Mouse (Mus musculus): ENCODE data around the gene 1700067K01Rik. TPM values are rescaled to one million over a fixed set of nuclear protein-coding genes. Genes with fewer than 3 reads are reported as not detected.

The 1700067K01Rik gene
- total RNA-seq (2021), result under 1 TPM in 1 of 2 experiments, not detected in 1; 0.59 TPM

GRCm38 (mm10) chr8:84001281-84002000, at the start of gene 1700067K01Rik:
1700067K01Rik (plus strand) TSS chr8:84001502.
- DNase-seq (ENCODE audit: low spot score in 2 of 2), result no peak
- intact Hi-C loops (cut with DNase I), result no loop called here

GRCm38 (mm10) chr8:83954749-83955105, 46.6 kb upstream of the 1700067K01Rik start:
- no peak for DNase-seq (ENCODE audit: low spot score in 2 of 2)
- intact Hi-C loops (cut with DNase I), result loop anchor here (1.0 to 10.0 kb wide), 4 partner anchors 18 to 230 kb away; partner anchors contain the start of gene Prkaca

DNA sequence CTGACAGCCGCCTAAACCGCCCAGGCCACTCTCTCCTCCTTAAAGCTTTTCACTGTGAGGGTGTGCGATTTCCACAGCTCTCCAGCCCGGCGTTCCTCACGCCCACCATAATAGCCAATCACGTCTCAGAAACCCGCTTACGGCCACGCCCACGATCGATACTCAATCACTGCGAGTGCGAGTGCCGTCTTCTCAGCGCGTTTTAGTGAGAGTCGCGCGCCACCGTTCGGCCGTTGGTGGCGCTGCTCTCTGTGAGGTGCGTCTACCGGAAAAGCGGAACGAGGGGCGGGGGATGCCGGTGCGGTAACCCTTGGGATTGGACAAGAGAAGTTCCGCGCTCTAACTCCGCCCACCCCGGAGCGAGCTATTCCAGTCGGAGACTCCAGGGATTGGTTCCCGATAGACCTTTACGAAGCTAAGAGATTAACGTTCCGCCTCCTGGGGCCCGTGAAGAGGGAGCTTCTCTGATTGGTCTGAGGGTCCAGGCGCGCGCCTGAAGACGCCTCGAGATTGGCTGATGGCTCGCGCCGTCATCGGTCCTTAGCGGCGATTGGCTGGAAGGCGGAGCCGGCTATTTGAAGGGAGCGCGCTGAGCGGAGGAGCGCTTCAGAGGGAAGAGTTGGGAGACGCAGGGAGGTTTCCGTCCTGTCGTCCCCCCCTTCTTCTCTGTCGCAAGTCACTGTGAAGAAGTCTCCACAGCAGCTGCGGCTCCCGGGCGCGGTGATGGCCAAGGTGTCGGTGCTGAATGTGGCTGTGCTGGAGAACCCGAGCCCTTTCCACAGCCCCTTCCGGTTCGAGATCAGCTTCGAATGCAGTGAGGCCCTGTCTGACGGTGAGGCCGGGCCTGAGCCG, 46.0 kb upstream of the 1700067K01Rik start, which contains the start of the genes Gm10644 and Asf1b:
TSS of gene Gm10644 (minus strand) at position 100 of the 852 bp plus-strand sequence.
TSS of gene Asf1b (plus strand) at position 402 of the 852 bp plus-strand sequence.
- intact Hi-C loops (cut with DNase I), result loop anchor here (1.0 to 10.0 kb wide), 4 partner anchors 17 to 231 kb away; partner anchors contain the start of gene Prkaca
- DNase-seq (ENCODE audit: low spot score in 2 of 2), result peak; percentile 97

- DNase-seq (ENCODE audit: low spot score in 2 of 2), result no peak
- intact Hi-C loops (cut with DNase I), result loop anchor here (1.0 to 10.0 kb wide), 4 partner anchors 16 to 231 kb away; partner anchors contain the start of gene Prkaca
Measured at GRCm38 (mm10) chr8:83955958-83956218, 45.4 kb upstream of the 1700067K01Rik start.

DNA sequence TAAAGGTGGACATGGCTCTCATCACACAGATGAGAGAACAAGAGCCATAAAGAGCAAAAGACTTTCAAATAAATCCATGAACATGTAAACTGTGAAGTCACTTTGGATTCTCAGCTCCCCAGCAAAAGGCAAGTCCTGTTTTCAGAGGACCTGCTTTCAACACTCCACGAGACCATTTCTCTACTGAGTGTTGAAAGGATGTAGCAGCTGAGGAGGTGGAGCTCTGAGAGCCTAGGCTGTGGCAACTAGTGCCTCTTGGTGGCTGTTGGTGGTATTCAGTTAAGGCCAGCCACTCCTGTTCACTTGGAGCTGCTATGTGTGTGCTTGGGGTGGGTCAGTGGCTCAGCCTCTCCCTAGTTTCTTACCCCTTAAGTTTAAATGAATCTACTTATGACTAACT, 44.5 kb upstream of the 1700067K01Rik start:
- intact Hi-C loops (cut with DNase I), result loop anchor here (10.0 kb wide), 1 partner anchor 232 kb away; no protein-coding TSS in a partner anchor
- DNase-seq (ENCODE audit: low spot score in 2 of 2), result no peak

- DNase-seq (ENCODE audit: low spot score in 2 of 2), result no peak
Measured at GRCm38 (mm10) chr8:83964015-83964765, 37.1 kb upstream of the 1700067K01Rik start.

GRCm38 (mm10) chr8:83967701-83968100, 33.6 kb upstream of the 1700067K01Rik start:
- intact Hi-C loops (cut with DNase I), result no loop called here
- no peak for DNase-seq (ENCODE audit: low spot score in 2 of 2)

More at GRCm38 (mm10) chr8:83964015-83964765, 37.1 kb upstream of the 1700067K01Rik start:
- intact Hi-C loops (cut with DNase I), result no loop called here

DNA sequence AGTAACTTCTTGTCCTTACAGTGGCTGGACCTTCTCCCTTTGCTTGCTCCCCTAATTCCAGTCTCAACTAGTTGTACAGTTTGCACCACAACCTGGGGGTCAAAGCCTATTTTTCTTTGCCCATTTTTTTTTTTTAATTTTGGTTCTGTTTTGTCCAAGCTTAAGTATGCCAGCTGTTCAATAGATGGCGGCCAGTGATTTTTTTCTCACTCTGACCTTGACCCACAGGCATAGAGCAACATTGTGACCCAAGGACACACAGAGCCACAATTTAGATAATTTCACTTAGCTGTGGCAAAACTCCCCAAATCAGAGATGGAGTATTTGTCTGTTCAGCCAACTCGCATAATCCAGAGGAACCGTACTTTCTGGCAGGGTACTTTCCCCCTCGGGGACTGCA, 30.2 kb upstream of the 1700067K01Rik start:
- intact Hi-C loops (cut with DNase I), result no loop called here

GRCm38 (mm10) chr8:83971661-83972060, 29.6 kb upstream of the 1700067K01Rik start:
- intact Hi-C loops (cut with DNase I), result loop anchor here (1.0 to 2.0 kb wide), 2 partner anchors 16 to 21 kb away; partner anchors contain the start of genes Asf1b and Gm10644

More for the DNA sequence above, 30.2 kb upstream of the 1700067K01Rik start:
- no peak for DNase-seq (ENCODE audit: low spot score in 2 of 2)

DNA sequence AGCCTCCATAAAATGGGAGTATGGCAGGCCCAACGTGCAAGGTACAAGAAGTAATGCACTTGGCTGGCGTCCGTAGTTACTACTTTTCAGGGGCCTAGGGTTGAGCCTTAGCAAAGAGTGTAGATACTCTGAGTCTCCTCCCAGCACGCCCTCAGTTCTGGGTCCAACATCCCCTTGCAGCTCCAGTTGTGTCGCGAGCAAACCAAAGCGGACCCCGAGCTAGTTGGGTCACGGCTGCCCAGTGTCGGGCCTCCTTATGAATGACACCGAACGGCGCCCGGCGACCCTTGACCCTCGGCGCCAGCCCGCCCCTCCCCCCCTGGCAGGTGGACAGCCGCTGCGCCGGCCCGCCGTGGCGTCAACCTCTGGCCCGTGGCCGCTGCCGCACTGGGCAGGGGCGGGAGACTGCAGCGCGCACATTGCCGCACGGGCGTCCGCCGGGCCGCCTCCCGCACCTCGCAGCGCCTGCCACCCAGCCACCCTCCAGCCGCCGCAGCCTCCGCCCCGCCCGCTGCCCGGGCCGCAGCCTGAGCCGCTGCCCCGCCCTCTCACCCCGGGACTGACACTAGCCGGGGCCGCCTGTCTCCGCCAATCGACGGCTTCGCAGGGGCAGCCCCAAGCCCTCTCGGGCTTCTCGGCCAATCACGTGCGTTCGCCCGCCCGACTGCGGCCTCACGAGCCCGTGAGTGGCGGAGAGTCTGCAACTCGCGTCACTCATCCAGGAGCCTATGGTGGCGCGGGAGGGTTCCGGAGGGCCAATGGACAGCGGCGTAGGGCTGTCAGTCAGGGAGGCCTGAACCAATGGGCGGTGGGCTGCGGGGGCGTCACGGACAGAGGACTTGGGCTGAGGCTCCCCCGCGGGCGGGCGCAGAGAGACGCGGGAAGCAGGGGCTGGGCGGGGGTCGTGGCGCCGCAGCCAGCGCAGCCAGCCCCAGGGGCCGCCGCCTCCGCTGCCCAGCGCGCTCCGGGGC, 28.9 kb upstream of the 1700067K01Rik start, which contains the start of gene Prkaca:
TSS of gene Prkaca (plus strand) at position 844 of the 971 bp plus-strand sequence.
- intact Hi-C loops (cut with DNase I), result loop anchor here (1.0 to 2.0 kb wide), 2 partner anchors 17 to 20 kb away; partner anchors contain the start of genes Asf1b and Gm10644
- peak; percentile 99 to 100 for DNase-seq (ENCODE audit: low spot score in 2 of 2)

More at GRCm38 (mm10) chr8:83971661-83972060, 29.6 kb upstream of the 1700067K01Rik start:
- DNase-seq (ENCODE audit: low spot score in 2 of 2), result no peak

DNA sequence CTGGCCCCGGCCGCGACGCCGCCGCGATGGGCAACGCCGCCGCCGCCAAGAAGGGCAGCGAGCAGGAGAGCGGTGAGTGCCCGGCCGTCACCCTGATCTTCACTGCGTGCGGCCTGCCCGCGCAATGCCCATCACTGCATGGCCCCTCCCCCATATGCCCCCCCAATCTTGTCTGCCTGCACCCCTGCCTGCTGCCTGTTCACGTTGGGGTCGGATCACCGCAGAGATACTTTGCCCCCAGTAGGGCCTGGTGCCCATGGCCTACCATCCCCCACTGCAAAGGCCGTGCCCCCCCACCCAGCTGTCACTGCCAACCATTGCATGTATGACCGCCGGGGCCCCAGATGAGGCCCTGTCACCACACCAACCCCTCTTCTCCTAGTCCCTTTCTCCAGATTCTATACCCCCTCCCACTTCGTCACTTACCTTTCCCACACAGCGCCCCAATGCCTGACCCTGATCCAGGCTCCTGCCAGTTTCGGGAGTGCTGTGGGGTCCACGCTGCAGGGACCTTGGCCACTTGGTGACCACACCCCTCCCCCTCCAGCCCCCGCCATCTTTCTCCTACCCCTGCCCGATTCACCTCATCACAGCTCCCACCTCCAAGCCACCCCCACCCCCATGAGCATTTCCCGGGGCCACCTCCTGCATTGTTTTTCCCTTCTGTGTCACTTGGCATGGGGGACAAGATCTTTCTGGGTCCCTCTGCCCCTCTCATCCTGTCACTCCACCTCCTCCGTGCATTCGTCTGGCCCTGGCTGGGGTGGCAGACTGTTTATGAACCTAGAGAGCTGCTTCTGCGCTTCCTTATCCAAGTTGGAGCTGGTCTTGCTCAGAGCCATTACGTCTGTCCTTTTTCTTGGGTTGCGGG, 27.9 kb upstream of the 1700067K01Rik start:
- no peak for DNase-seq (ENCODE audit: low spot score in 2 of 2)
- intact Hi-C loops (cut with DNase I), result loop anchor here (2.0 kb wide), 1 partner anchor 19 kb away; no protein-coding TSS in a partner anchor

DNA sequence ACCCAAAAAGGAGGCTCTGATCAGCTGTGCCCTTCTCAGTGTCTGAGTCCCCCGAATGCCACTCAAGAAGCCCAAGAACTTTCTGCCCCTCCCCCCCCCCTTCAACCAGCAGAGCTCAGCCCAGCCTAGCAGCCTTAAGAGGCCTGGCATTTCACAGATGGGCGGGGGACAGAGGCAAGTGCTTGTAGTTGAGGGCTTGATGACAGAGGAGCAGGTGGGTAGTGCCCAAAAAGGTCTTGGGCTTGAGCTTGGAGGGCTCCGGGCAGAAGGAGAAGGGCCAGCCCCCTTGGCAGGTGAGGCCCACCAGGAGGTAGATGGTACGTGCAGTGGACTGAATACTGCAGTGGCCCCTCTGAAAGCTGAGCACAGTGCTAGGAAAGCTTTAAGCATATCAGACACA, 26.8 kb upstream of the 1700067K01Rik start:
- no peak for DNase-seq (ENCODE audit: low spot score in 2 of 2)
- intact Hi-C loops (cut with DNase I), result no loop called here

- DNase-seq (ENCODE audit: low spot score in 2 of 2), result no peak
- intact Hi-C loops (cut with DNase I), result no loop called here
Measured at GRCm38 (mm10) chr8:83976101-83976630, 25.1 kb upstream of the 1700067K01Rik start.

- intact Hi-C loops (cut with DNase I), result no loop called here
- DNase-seq (ENCODE audit: low spot score in 2 of 2), result no peak
Measured at GRCm38 (mm10) chr8:83976779-83977350, 24.4 kb upstream of the 1700067K01Rik start.

DNA sequence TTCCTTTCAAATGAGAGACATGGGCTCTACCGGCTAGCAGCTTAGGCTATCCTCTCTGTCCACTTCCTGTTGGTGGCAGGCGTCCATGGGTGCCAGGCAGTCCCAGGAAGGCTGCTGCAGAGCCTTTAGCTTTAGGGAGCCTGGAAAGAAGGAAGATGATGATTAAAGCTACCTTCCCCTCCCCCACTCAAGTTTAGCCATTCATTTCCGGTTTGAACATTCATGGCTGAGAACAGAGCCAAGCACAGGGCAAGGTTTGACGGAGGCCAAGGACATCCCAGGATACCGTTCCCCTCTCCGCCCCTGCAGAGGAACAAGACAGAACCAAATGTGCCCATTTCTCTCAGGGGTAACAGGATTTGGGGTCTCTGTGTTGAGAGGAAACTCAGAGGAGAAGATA, 23.7 kb upstream of the 1700067K01Rik start:
- intact Hi-C loops (cut with DNase I), result no loop called here
- DNase-seq (ENCODE audit: low spot score in 2 of 2), result no peak

DNA sequence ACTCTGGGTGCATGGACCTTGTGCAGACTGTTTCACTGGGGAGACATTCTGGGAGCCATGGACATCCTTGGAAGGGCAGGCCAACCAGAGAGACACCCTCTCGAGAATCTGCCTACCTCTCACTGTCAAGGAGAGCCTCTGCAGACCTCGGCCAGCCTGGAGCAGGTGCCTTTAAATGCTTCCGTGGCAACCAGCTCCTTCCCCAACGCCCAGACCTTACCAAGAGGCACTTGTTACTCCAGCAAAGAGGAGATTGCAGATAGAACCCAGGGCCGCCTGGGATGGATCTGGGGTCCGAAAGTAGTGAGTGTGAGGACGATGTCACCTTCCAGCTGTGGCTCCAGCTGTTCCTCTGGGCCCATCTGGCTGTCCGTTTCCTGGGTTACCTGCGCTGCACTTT, 23.1 kb upstream of the 1700067K01Rik start:
- no peak for DNase-seq (ENCODE audit: low spot score in 2 of 2)
- intact Hi-C loops (cut with DNase I), result no loop called here

- no peak for DNase-seq (ENCODE audit: low spot score in 2 of 2)
- intact Hi-C loops (cut with DNase I), result no loop called here
Measured at GRCm38 (mm10) chr8:83980250-83980649, 21.1 kb upstream of the 1700067K01Rik start.

Data from left cerebral cortex, postnatal 36 days (tissue).